Mouse (Mus musculus): ENCODE data around the gene Rps18. TPM values are rescaled to one million over a fixed set of nuclear protein-coding genes. Genes with fewer than 3 reads are reported as not detected.

Rps18 gene
- total and polyA plus RNA-seq, 3 experiments, result 286 to 1,183 TPM; not detected in 1

- Histone ChIP-seq H3K9ac (ENCODE audit: control insufficient read depth, low read depth, low read length, poor library complexity, severe bottlenecking) (peak within 1 kb of the TSS; percentile 91), H3K4me1 (ENCODE audit: control insufficient read depth in 1 of 2, insufficient read depth in 2 of 2, low read length in 2 of 2) (peaks cover 0 to 10% of the 10 kb centered on the region in 2 experiments; a peak in 2 of 4 replicates), H3K27ac (ENCODE audit: control insufficient read depth, low read depth, low read length) (peak within 1 kb of the TSS; percentile 75), H3K9me3 (replicated peaks; ENCODE audit: insufficient read depth, low read length) (no peaks in the 10 kb centered on the region), H3K27me3 (ENCODE audit: control insufficient read depth in 1 of 2, insufficient read depth in 2 of 2, low read length in 2 of 2) (no peaks in the 10 kb centered on the region), H3K36me3 (ENCODE audit: control insufficient read depth in 1 of 2, insufficient read depth in 2 of 2, low read length in 2 of 2) (peaks cover 0 to 9% of the 10 kb centered on the region in 2 experiments; a peak in 3 of 4 replicates), H3K4me3 (ENCODE audit: control insufficient read depth in 1 of 2, insufficient read depth in 1 of 2, low read depth in 2 of 2, low read length in 2 of 2) (peak within 1 kb of the TSS; percentile 76 to 90), H3K79me2 (ENCODE audit: control insufficient read depth, insufficient read depth, low read length, poor library complexity) (peaks cover 30% of the 10 kb centered on the region)
- peak; percentile 99 for DNase-seq (ENCODE audit: low read depth, low spot score)
- TF ChIP-seq GATA1 (IDR thresholded peaks at IDR 0.05; ENCODE audit: low read depth, low read length) (no peak), USF1 (IDR thresholded peaks at IDR 0.05; ENCODE audit: low read depth, low read length) (no peak), ELF1 (IDR thresholded peaks at IDR 0.05; ENCODE audit: low read depth, low read length) (peak; percentile 98), MXI1 (IDR thresholded peaks at IDR 0.05; ENCODE audit: low read depth, low read length) (peak; percentile 79), MYB (IDR thresholded peaks at IDR 0.05; ENCODE audit: low read depth, low read length) (no peak), USF2 (IDR thresholded peaks at IDR 0.05; ENCODE audit: borderline replicate concordance in 1 of 2, insufficient read depth in 1 of 2, low read depth in 1 of 2, low read length in 2 of 2) (no peak), ETS1 (IDR thresholded peaks at IDR 0.05; ENCODE audit: low read depth, low read length) (peak; percentile 73), MYC (IDR thresholded peaks at IDR 0.05; ENCODE audit: low read depth, low read length) (peak; percentile 68; the same call in 1 of the 2 replicates), HCFC1 (IDR thresholded peaks at IDR 0.05; ENCODE audit: low read depth, low read length) (peak; percentile 96), UBTF (IDR thresholded peaks at IDR 0.05; ENCODE audit: borderline replicate concordance, insufficient read depth, low read depth, low read length) (no peak), MEF2A (IDR thresholded peaks at IDR 0.05; ENCODE audit: extremely low read depth, insufficient replicate concordance, low read depth, low read length, poor library complexity, severe bottlenecking) (no peak), ZNF384 (IDR thresholded peaks at IDR 0.05; ENCODE audit: low read depth, low read length) (no peak), MAZ (IDR thresholded peaks at IDR 0.05; ENCODE audit: low read depth, low read length) (peak; percentile 85), SIN3A (IDR thresholded peaks at IDR 0.05; ENCODE audit: low read length) (peak; percentile 88), EP300 (IDR thresholded peaks at IDR 0.05; ENCODE audit: low read depth in 1 of 2, low read length in 2 of 2) (peak in 1 of 2 experiments; percentile 36; a peak in 1 of 4 replicates), TBP (IDR thresholded peaks at IDR 0.05; ENCODE audit: low read depth, low read length) (no peak; the same call in 1 of the 2 replicates), KAT2A (conservative IDR thresholded peaks at IDR 0.05; ENCODE audit: low read depth, low read length) (peak; percentile 82; the same call in 1 of the 2 replicates), POLR2A (IDR thresholded peaks at IDR 0.05; ENCODE audit: control insufficient read depth in 1 of 2, insufficient read depth in 1 of 2, low read depth in 1 of 2, low read length in 2 of 2, poor library complexity in 1 of 2) (peak in 1 of 2 experiments; percentile 85; a peak in 3 of 4 replicates), NELFE (IDR thresholded peaks at IDR 0.05; ENCODE audit: low read depth, low read length) (peak; percentile 83), NRF1 (IDR thresholded peaks at IDR 0.05; ENCODE audit: insufficient read depth, low read depth, low read length, poor library complexity, severe bottlenecking) (peak; percentile 57), ZMIZ1 (IDR thresholded peaks at IDR 0.05; ENCODE audit: low read depth, low read length) (peak; percentile 82; the same call in 1 of the 2 replicates), BHLHE40 (IDR thresholded peaks at IDR 0.05; ENCODE audit: borderline replicate concordance, low read depth, low read length) (no peak), CTCF (IDR thresholded peaks at IDR 0.05 in 2 of 3, conservative IDR thresholded peaks at IDR 0.05 in 1 of 3; ENCODE audit: control insufficient read depth in 1 of 3, insufficient read depth in 1 of 3, low read depth in 2 of 3, low read length in 3 of 3, poor library complexity in 1 of 3, severe bottlenecking in 1 of 3) (no peak), MAX (IDR thresholded peaks at IDR 0.05; ENCODE audit: low read length) (peak; percentile 75; the same call in 1 of the 2 replicates), SMC3 (IDR thresholded peaks at IDR 0.05; ENCODE audit: low read depth, low read length) (no peak), E2F4 (IDR thresholded peaks at IDR 0.05; ENCODE audit: borderline replicate concordance, low read depth, low read length) (no peak), RAD21 (IDR thresholded peaks at IDR 0.05; ENCODE audit: low read depth, low read length) (no peak), JUND (IDR thresholded peaks at IDR 0.05; ENCODE audit: low read depth, low read length) (no peak), CHD1 (IDR thresholded peaks at IDR 0.05; ENCODE audit: low read depth, low read length) (no peak), TAL1 (IDR thresholded peaks at IDR 0.05; ENCODE audit: low read length) (no peak), RCOR1 (IDR thresholded peaks at IDR 0.05; ENCODE audit: low read depth, low read length) (peak; percentile 59; the same call in 1 of the 2 replicates), GABPA (IDR thresholded peaks at IDR 0.05; ENCODE audit: low read depth, low read length) (no peak), ZC3H11A (IDR thresholded peaks at IDR 0.05; ENCODE audit: low read depth, low read length) (no peak), TCF12 (IDR thresholded peaks at IDR 0.05; ENCODE audit: low read depth, low read length) (peak; percentile 41; the same call in 1 of the 2 replicates), ZKSCAN1 (IDR thresholded peaks at IDR 0.05; ENCODE audit: low read depth, low read length) (no peak)
Measured at GRCm38 (mm10) chr17:33909077-33909868, 46.5 kb downstream of the Rps18 start, which contains the start of gene Daxx. Gene Daxx, plus strand, starts transcription at chr17:33909414.

Data from MEL (cell line).